Mouse (Mus musculus): ENCODE measurements at regions not wholly inside any gene's neighbourhood (a gene's known extent, or its start where the extent isn't known, plus 50 kb on each side); places are given as distances from the start of the nearest gene placed in this dataset.
A peak's percentile ranks its signal among the peaks of the same experiment; 100 is the strongest.

- DNase-seq (ENCODE audit: low spot score) = peak; percentile 23
- peak; percentile 63 for ATAC-seq (ENCODE audit: insufficient read depth, low read depth)
- 21% methylated on average over 7 of the region's 7 CpGs for WGBS
These were observed 295.6 kb upstream of the Veph1 start for GRCm38 (mm10) chr3:66592259-66592658.

GRCm38 (mm10) chr3:66590775-66591174 lies 294.1 kb upstream of the Veph1 start:
- no peak for DNase-seq (ENCODE audit: low spot score)
- H3K27me3 ChIP-seq (ENCODE audit: control insufficient read depth, insufficient read depth, low read length) = no peaks in the 10 kb centered on the region
- ATAC-seq (ENCODE audit: insufficient read depth, low read depth) = no peak
- WGBS = 62% methylated on average over 7 of the region's 7 CpGs
- no peak overlapping the region for H3K4me3 ChIP-seq (ENCODE audit: low read depth, low read length)
- no peak overlapping the region for H3K9ac ChIP-seq (replicated peaks; ENCODE audit: low read depth, low read length)
- H3K4me1 ChIP-seq (ENCODE audit: control insufficient read depth, insufficient read depth) = 0 out of 2 replicates have a peak, but pooled peaks cover 7% of the 10 kb centered on the region
- H3K36me3 ChIP-seq (replicated peaks; ENCODE audit: control insufficient read depth, insufficient read depth, low read length) = no peaks in the 10 kb centered on the region
- TF ChIP-seq CTCF (IDR thresholded peaks at IDR 0.05; ENCODE audit: low read depth) = no peak
- TF ChIP-seq EP300 (IDR thresholded peaks at IDR 0.05; ENCODE audit: low read depth) = no peak
- no peaks in the 10 kb centered on the region for H3K9me3 ChIP-seq (replicated peaks; ENCODE audit: control insufficient read depth, low read length)
- no peak overlapping the region for H3K27ac ChIP-seq (ENCODE audit: low read depth)
- H3K4me2 ChIP-seq (ENCODE audit: low read depth, low read length) = no peak overlapping the region

More at GRCm38 (mm10) chr3:66592259-66592658, 295.6 kb upstream of the Veph1 start:
- no peak overlapping the region for H3K4me3 ChIP-seq (ENCODE audit: low read depth, low read length)
- no peaks in the 10 kb centered on the region for H3K36me3 ChIP-seq (replicated peaks; ENCODE audit: control insufficient read depth, insufficient read depth, low read length)
- H3K9ac ChIP-seq (replicated peaks; ENCODE audit: low read depth, low read length) = no peak overlapping the region
- no peak overlapping the region for H3K4me2 ChIP-seq (ENCODE audit: low read depth, low read length)
- H3K4me1 ChIP-seq (ENCODE audit: control insufficient read depth, insufficient read depth) = 0 out of 2 replicates have a peak, but pooled peaks cover 7% of the 10 kb centered on the region
- no peaks in the 10 kb centered on the region for H3K9me3 ChIP-seq (replicated peaks; ENCODE audit: control insufficient read depth, low read length)
- H3K27ac ChIP-seq (ENCODE audit: low read depth) = no peak overlapping the region
- H3K27me3 ChIP-seq (ENCODE audit: control insufficient read depth, insufficient read depth, low read length) = no peaks in the 10 kb centered on the region
- TF ChIP-seq EP300 (IDR thresholded peaks at IDR 0.05; ENCODE audit: low read depth) = no peak
- no peak for TF ChIP-seq CTCF (IDR thresholded peaks at IDR 0.05; ENCODE audit: low read depth)

GRCm38 (mm10) chr3:66589483-66589882 lies 292.8 kb upstream of the Veph1 start:
- Histone ChIP-seq H3K4me3 (ENCODE audit: low read depth, low read length) (no peak overlapping the region), H3K36me3 (replicated peaks; ENCODE audit: control insufficient read depth, insufficient read depth, low read length) (no peaks in the 10 kb centered on the region), H3K9me3 (replicated peaks; ENCODE audit: control insufficient read depth, low read length) (no peaks in the 10 kb centered on the region), H3K27me3 (ENCODE audit: control insufficient read depth, insufficient read depth, low read length) (no peaks in the 10 kb centered on the region), H3K27ac (ENCODE audit: low read depth) (no peak overlapping the region), H3K4me1 (ENCODE audit: control insufficient read depth, insufficient read depth) (0 out of 2 replicates have a peak, but pooled peaks cover 7% of the 10 kb centered on the region), H3K9ac (replicated peaks; ENCODE audit: low read depth, low read length) (no peak overlapping the region), H3K4me2 (ENCODE audit: low read depth, low read length) (no peak overlapping the region)
- 79% methylated on average over 4 of the region's 4 CpGs for WGBS
- DNase-seq (ENCODE audit: low spot score) (no peak), ATAC-seq (ENCODE audit: insufficient read depth, low read depth) (no peak)
- no peak for TF ChIP-seq CTCF (IDR thresholded peaks at IDR 0.05; ENCODE audit: low read depth)
- TF ChIP-seq EP300 (IDR thresholded peaks at IDR 0.05; ENCODE audit: low read depth) = no peak

- no peak for ATAC-seq (ENCODE audit: insufficient read depth, low read depth)
- H3K27ac ChIP-seq (ENCODE audit: low read depth) = no peak overlapping the region
- 95% methylated on average over 9 of the region's 9 CpGs for WGBS
These were observed 288.2 kb upstream of the Veph1 start for GRCm38 (mm10) chr3:66584831-66585230.

GRCm38 (mm10) chr3:66584101-66584500 lies 287.5 kb upstream of the Veph1 start:
- Histone ChIP-seq H3K36me3 (replicated peaks; ENCODE audit: control insufficient read depth, insufficient read depth, low read length) (no peaks in the 10 kb centered on the region), H3K9ac (replicated peaks; ENCODE audit: low read depth, low read length) (no peak overlapping the region), H3K4me1 (ENCODE audit: control insufficient read depth, insufficient read depth) (no peaks in the 10 kb centered on the region), H3K4me3 (ENCODE audit: low read depth, low read length) (no peak overlapping the region), H3K4me2 (ENCODE audit: low read depth, low read length) (no peak overlapping the region), H3K27me3 (ENCODE audit: control insufficient read depth, insufficient read depth, low read length) (no peaks in the 10 kb centered on the region), H3K9me3 (replicated peaks; ENCODE audit: control insufficient read depth, low read length) (no peaks in the 10 kb centered on the region), H3K27ac (ENCODE audit: low read depth) (no peak overlapping the region)
- 92% methylated on average over 5 of the region's 5 CpGs for WGBS
- DNase-seq (ENCODE audit: low spot score) (no peak), ATAC-seq (ENCODE audit: insufficient read depth, low read depth) (no peak)
- no peak for TF ChIP-seq EP300 (IDR thresholded peaks at IDR 0.05; ENCODE audit: low read depth)
- no peak for TF ChIP-seq CTCF (IDR thresholded peaks at IDR 0.05; ENCODE audit: low read depth)

More at GRCm38 (mm10) chr3:66584831-66585230, 288.2 kb upstream of the Veph1 start:
- H3K9me3 ChIP-seq (replicated peaks; ENCODE audit: control insufficient read depth, low read length) = no peaks in the 10 kb centered on the region
- H3K4me3 ChIP-seq (ENCODE audit: low read depth, low read length) = no peak overlapping the region
- no peak overlapping the region for H3K4me2 ChIP-seq (ENCODE audit: low read depth, low read length)
- H3K36me3 ChIP-seq (replicated peaks; ENCODE audit: control insufficient read depth, insufficient read depth, low read length) = no peaks in the 10 kb centered on the region
- TF ChIP-seq CTCF (IDR thresholded peaks at IDR 0.05; ENCODE audit: low read depth) (no peak), EP300 (IDR thresholded peaks at IDR 0.05; ENCODE audit: low read depth) (no peak)
- H3K4me1 ChIP-seq (ENCODE audit: control insufficient read depth, insufficient read depth) = no peaks in the 10 kb centered on the region
- DNase-seq (ENCODE audit: low spot score) = no peak
- H3K27me3 ChIP-seq (ENCODE audit: control insufficient read depth, insufficient read depth, low read length) = no peaks in the 10 kb centered on the region
- no peak overlapping the region for H3K9ac ChIP-seq (replicated peaks; ENCODE audit: low read depth, low read length)

GRCm38 (mm10) chr3:66576659-66577058 lies 280.0 kb upstream of the Veph1 start:
- ATAC-seq (ENCODE audit: insufficient read depth, low read depth) (no peak), DNase-seq (ENCODE audit: low spot score) (no peak)
- Histone ChIP-seq H3K9ac (replicated peaks; ENCODE audit: low read depth, low read length) (no peak overlapping the region), H3K4me3 (ENCODE audit: low read depth, low read length) (no peak overlapping the region), H3K4me1 (ENCODE audit: control insufficient read depth, insufficient read depth) (no peaks in the 10 kb centered on the region; the same call in 1 of the 2 replicates), H3K27me3 (ENCODE audit: control insufficient read depth, insufficient read depth, low read length) (no peaks in the 10 kb centered on the region), H3K4me2 (ENCODE audit: low read depth, low read length) (no peak overlapping the region), H3K9me3 (replicated peaks; ENCODE audit: control insufficient read depth, low read length) (no peaks in the 10 kb centered on the region), H3K36me3 (replicated peaks; ENCODE audit: control insufficient read depth, insufficient read depth, low read length) (no peaks in the 10 kb centered on the region), H3K27ac (ENCODE audit: low read depth) (no peak overlapping the region)
- WGBS = 87% methylated on average over 1 of the region's 1 CpGs
- no peak for TF ChIP-seq CTCF (IDR thresholded peaks at IDR 0.05; ENCODE audit: low read depth)

Data from heart, postnatal 0 days (tissue).